Mouse (Mus musculus): ENCODE results near the gene B230104I21Rik. TPM values are rescaled to one million over a fixed set of nuclear protein-coding genes. Genes with fewer than 3 reads are reported as not detected.

Gene B230104I21Rik
- polyA plus RNA-seq, 1 experiment: not detected

GRCm38 (mm10) chr4:154394123-154394722 is 58.3 kb downstream of the B230104I21Rik start:
- Histone ChIP-seq H3K4me1 (ENCODE audit: control insufficient read depth, insufficient read depth, low read length) (no peaks in the 10 kb centered on the region), H3K9ac (ENCODE audit: low read depth, poor library complexity, severe bottlenecking) (no peak overlapping the region), H3K27me3 (ENCODE audit: control insufficient read depth, insufficient read depth, low read length, poor library complexity, severe bottlenecking) (no peaks in the 10 kb centered on the region), H3K4me3 (ENCODE audit: low read depth, low read length) (no peak overlapping the region), H3K36me3 (ENCODE audit: control insufficient read depth, insufficient read depth, low read length, poor library complexity, severe bottlenecking) (no peaks in the 10 kb centered on the region), H3K9me3 (replicated peaks; ENCODE audit: control insufficient read depth, insufficient read depth, low read length, poor library complexity, severe bottlenecking) (no peaks in the 10 kb centered on the region), H3K27ac (ENCODE audit: insufficient read depth, low read length) (no peak overlapping the region)
- TF ChIP-seq EP300 (IDR thresholded peaks at IDR 0.05; ENCODE audit: insufficient read depth, low read depth, low read length): no peak
- TF ChIP-seq CTCF (IDR thresholded peaks at IDR 0.05; ENCODE audit: low read depth, low read length): no peak
- TF ChIP-seq POLR2A (IDR thresholded peaks at IDR 0.05; ENCODE audit: insufficient read depth, low read length): no peak

DNA sequence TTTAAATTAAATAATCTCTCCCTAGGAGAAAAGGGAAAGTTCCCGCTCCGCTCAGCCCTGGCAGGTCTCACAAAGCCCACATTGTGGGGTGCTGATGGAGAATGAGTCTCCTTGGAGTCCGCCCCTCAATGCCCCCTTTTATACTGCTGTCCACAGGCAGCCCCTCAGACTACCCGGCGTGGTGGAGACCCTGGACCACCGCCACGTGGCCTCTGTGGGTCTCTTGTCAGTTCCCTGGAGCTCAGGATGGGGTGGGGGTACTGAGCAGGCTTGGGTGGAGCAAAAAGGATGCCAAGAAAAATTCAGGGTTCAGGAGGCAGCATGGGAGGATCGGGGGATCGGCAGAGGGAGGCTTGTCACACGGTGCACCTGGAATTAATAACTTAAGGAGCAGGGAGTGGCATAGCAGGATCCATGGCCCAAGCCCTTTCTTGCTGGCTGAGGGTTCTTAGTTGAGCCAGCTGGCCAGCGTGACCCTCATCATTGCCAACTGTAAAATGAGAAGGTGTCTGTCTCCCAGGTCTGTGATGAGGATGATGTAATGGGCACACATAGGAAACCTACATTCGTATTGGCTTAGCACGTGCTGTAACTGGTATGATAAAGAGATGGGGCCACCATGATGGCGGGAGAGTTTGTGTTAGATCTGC is 60.9 kb downstream of the B230104I21Rik start:
- Histone ChIP-seq H3K36me3 (ENCODE audit: control insufficient read depth, insufficient read depth, low read length, poor library complexity, severe bottlenecking) (no peaks in the 10 kb centered on the region), H3K27ac (ENCODE audit: insufficient read depth, low read length) (no peak overlapping the region), H3K4me1 (ENCODE audit: control insufficient read depth, insufficient read depth, low read length) (no peaks in the 10 kb centered on the region), H3K27me3 (ENCODE audit: control insufficient read depth, insufficient read depth, low read length, poor library complexity, severe bottlenecking) (no peaks in the 10 kb centered on the region), H3K9me3 (replicated peaks; ENCODE audit: control insufficient read depth, insufficient read depth, low read length, poor library complexity, severe bottlenecking) (no peaks in the 10 kb centered on the region), H3K4me3 (ENCODE audit: low read depth, low read length) (no peak overlapping the region), H3K9ac (ENCODE audit: low read depth, poor library complexity, severe bottlenecking) (no peak overlapping the region)
- TF ChIP-seq EP300 (IDR thresholded peaks at IDR 0.05; ENCODE audit: insufficient read depth, low read depth, low read length) (no peak), POLR2A (IDR thresholded peaks at IDR 0.05; ENCODE audit: insufficient read depth, low read length) (no peak), CTCF (IDR thresholded peaks at IDR 0.05; ENCODE audit: low read depth, low read length) (no peak)

Other genes starting within 250 kb of the B230104I21Rik start
- 2.3 and 2.8 TPM in 2 replicates for gene Trp73, start 195.9 kb upstream of the B230104I21Rik start, polyA plus RNA-seq (2011; ENCODE audit: insufficient read depth, insufficient read length, low read depth, missing spikeins)
- 11.9 and 15.4 TPM in 2 replicates for gene Wrap73, start 193.8 kb upstream of the B230104I21Rik start, polyA plus RNA-seq (2011; ENCODE audit: insufficient read depth, insufficient read length, low read depth, missing spikeins)
- 66.0 and 68.9 TPM in 2 replicates for gene Tprgl, start 175.5 kb upstream of the B230104I21Rik start, polyA plus RNA-seq (2011; ENCODE audit: insufficient read depth, insufficient read length, low read depth, missing spikeins)
- gene Megf6, start 165.4 kb upstream of the B230104I21Rik start, polyA plus RNA-seq (2011; ENCODE audit: insufficient read depth, insufficient read length, low read depth, missing spikeins): 3.2 and 3.8 TPM in 2 replicates
- gene Arhgef16, start 34.5 kb upstream of the B230104I21Rik start, polyA plus RNA-seq (2011; ENCODE audit: insufficient read depth, insufficient read length, low read depth, missing spikeins): 37.2 and 38.5 TPM in 2 replicates